Mouse (Mus musculus) embryonic facial prominence, embryonic 11.5 days (tissue): ENCODE measurements around the gene Acot7. TPM values are rescaled to one million over a fixed set of nuclear protein-coding genes. Genes with fewer than 3 reads are reported as not detected.
A peak's percentile ranks its signal among the peaks of the same experiment; 100 is the strongest.

Experiments
- ATAC-seq: fragments of 200-750 bp; cut with Nextera tagmentation; replicated peaks from 2 replicates; pipeline ENCODE4 v1.8.0; 2017; ENCODE audit warnings: low read depth; ENCODE audit not compliant: insufficient number of reproducible peaks, low FRiP score, low TSS enrichment
- DNase-seq: peaks from one replicate; pipeline ENCODE4 v3.0.0-alpha.2; 2015; ENCODE audit warnings: low spot score
- H3K27ac ChIP-seq: fragments of 300-500 bp; sonication (generic); replicated peaks from 2 replicates; pipeline ENCODE4 v1.5.1; 2014; ENCODE audit warnings: mild to moderate bottlenecking, low read depth, low read length, control low read depth
- H3K27me3 ChIP-seq: fragments of 300-500 bp; sonication (generic); 2 replicates; pipeline ENCODE4 v1.6.1; 2014; ENCODE audit warnings: mild to moderate bottlenecking, low read length, moderate library complexity, mixed read lengths; ENCODE audit not compliant: control insufficient read depth, insufficient read depth
- H3K36me3 ChIP-seq: fragments of 300-500 bp; sonication (generic); replicated peaks from 2 replicates; pipeline ENCODE4 v1.6.1; 2014; ENCODE audit warnings: low read depth, mild to moderate bottlenecking, low read length, moderate library complexity, mixed read lengths; ENCODE audit not compliant: control insufficient read depth, insufficient read depth
- H3K4me1 ChIP-seq: fragments of 300-500 bp; sonication (generic); 2 replicates; pipeline ENCODE4 v1.6.1; 2014; ENCODE audit warnings: low read length, mixed read lengths; ENCODE audit not compliant: control insufficient read depth, insufficient read depth
- H3K4me2 ChIP-seq: fragments of 300-500 bp; sonication (generic); 2 replicates; pipeline ENCODE4 v1.6.1; 2014; ENCODE audit warnings: low read depth, mild to moderate bottlenecking, control low read depth, low read length, moderate library complexity
- H3K4me3 ChIP-seq: fragments of 300-500 bp; sonication (generic); 2 replicates; pipeline ENCODE4 v1.5.1; 2014; ENCODE audit warnings: low read depth, low read length, control low read depth
- H3K9ac ChIP-seq: fragments of 300-500 bp; sonication (generic); replicated peaks from 2 replicates; pipeline ENCODE4 v1.6.1; 2014; ENCODE audit warnings: mild to moderate bottlenecking, control low read depth, low read length
- H3K9me3 ChIP-seq: fragments of 300-500 bp; sonication (generic); replicated peaks from 2 replicates; pipeline ENCODE4 v1.6.1; 2016; ENCODE audit warnings: mild to moderate bottlenecking, low read length, inconsistent platforms, mixed read lengths; ENCODE audit not compliant: control insufficient read depth
- WGBS: fragments of 180-500 bp; shearing (Covaris S2); extraction: QIAGEN DNeasy Blood & Tissue Kit; methylation state at CpG from one replicate; pipeline ENCODE4 v1.1.7; 2014; 5-methylcytosine and 5-hydroxymethylcytosine counted together
- polyA plus RNA-seq: library from polyadenylated mRNA; unstranded; fragments of >200 nt; fragmentation: Nextera tagmentation; extraction: Ambion mirVana; gene quantifications from 2 replicates; pipeline ENCODE4 v1.2.1, GENCODE M21; 2014

Acot7 gene
- polyA plus RNA-seq, 1 experiment from 2014 or later = 47.5 TPM

- no peak for ATAC-seq
- no peaks in the 10 kb centered on the region for H3K9me3 ChIP-seq
- no peak overlapping the region for H3K4me3 ChIP-seq
- H3K9ac ChIP-seq = no peak overlapping the region
- 15% methylated on average over 9 of the region's 9 CpGs for WGBS
- H3K27me3 ChIP-seq = peaks cover 11% of the 10 kb centered on the region
- H3K36me3 ChIP-seq = no peaks in the 10 kb centered on the region
- H3K4me2 ChIP-seq = no peak overlapping the region
- H3K4me1 ChIP-seq = peaks cover 13% of the 10 kb centered on the region
- peak; percentile 51 for DNase-seq
- no peak overlapping the region for H3K27ac ChIP-seq
These were observed 94.6 kb downstream of the Acot7 start for GRCm38 (mm10) chr4:152272449-152273049.

GRCm38 (mm10) chr4:152273191-152273590 lies 95.3 kb downstream of the Acot7 start:
- Histone ChIP-seq H3K36me3 (no peaks in the 10 kb centered on the region), H3K27ac (no peak overlapping the region), H3K9ac (no peak overlapping the region), H3K27me3 (peaks cover 11% of the 10 kb centered on the region), H3K4me1 (peaks cover 13% of the 10 kb centered on the region), H3K9me3 (no peaks in the 10 kb centered on the region), H3K4me2 (no peak overlapping the region; the same call in 1 of the 2 replicates), H3K4me3 (no peak overlapping the region)
- WGBS = 27% methylated on average over 3 of the region's 3 CpGs
- ATAC-seq = no peak
- DNase-seq = no peak

DNA sequence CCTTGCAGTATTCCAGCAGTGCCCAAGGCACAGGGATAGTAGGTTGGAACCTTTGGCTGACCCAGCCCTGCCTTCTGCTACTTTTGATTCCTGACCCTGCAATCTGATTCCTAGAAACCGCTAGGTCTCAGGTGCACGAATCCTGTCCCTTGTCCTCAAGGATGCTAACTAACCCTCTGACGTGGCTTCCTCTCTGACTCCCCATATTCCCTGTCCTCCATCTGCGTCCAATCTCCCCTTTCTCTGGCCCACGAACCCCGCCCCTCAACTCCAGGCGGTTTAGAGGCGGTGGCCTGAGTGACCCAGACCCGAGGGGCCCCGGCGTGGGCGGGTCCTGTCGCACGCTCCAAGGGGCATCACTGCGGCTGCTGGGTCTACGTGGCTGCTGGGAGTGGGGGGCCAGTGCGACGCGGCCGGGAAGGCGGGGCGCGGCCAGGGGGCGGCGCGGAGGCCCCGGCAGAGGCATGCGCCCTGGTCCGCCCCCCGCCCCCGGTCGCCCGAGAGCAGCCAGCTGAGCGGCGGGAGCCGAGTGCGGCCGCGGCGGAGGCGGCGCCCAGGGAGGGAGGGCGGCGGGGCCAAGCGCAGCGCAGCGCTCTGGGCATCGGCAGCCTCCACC lies 95.8 kb downstream of the Acot7 start, which contains the start of gene Gpr153:
TSS of gene Gpr153 (plus strand) at position 612 of the 616 bp plus-strand sequence.
- Histone ChIP-seq H3K4me3 (peak within 1 kb of the TSS; percentile 58), H3K27me3 (peaks cover 11% of the 10 kb centered on the region), H3K4me2 (peak within 1 kb of the TSS; percentile 99), H3K36me3 (no peaks in the 10 kb centered on the region), H3K4me1 (peaks cover 13% of the 10 kb centered on the region), H3K9me3 (no peaks in the 10 kb centered on the region), H3K9ac (peak within 1 kb of the TSS; percentile 76), H3K27ac (peak within 1 kb of the TSS; percentile 35)
- DNase-seq (peak; percentile 63), ATAC-seq (peak; percentile 40)
- under 1% methylated on average over 38 of the region's 48 CpGs for WGBS

DNA sequence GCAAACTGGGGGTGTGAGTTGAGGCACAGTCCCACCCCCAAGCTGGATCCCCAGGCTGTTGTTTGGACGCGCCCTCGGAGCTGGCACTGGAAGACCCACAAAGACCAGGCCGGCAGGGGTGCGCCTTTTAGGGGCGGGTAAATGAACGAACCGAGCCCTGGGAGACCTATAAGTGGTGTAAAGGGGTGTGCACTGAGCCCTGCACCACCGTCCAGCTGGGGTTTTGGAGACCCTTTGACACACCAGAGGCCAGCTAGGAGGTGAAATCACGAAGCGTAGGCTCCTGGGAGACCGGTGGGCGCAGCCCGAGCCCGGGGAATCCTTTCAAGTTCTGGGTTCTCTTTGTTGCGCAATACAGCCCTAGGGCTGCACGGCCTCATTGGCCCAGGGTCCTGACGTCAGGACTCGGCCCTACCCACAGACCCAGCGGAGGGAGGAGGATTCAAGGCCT lies 96.8 kb downstream of the Acot7 start:
- no peak overlapping the region for H3K27ac ChIP-seq
- no peaks in the 10 kb centered on the region for H3K36me3 ChIP-seq
- peak overlapping the region; percentile 99 for H3K4me2 ChIP-seq
- H3K4me1 ChIP-seq = peaks cover 13% of the 10 kb centered on the region
- H3K9me3 ChIP-seq = no peaks in the 10 kb centered on the region
- H3K9ac ChIP-seq = peak overlapping the region; percentile 76
- ATAC-seq = peak; percentile 2; the same call in 1 of the 2 replicates
- WGBS = under 1% methylated on average over 20 of the region's 20 CpGs
- H3K4me3 ChIP-seq = peak overlapping the region; percentile 58
- DNase-seq = peak; percentile 63
- peaks cover 11% of the 10 kb centered on the region for H3K27me3 ChIP-seq

GRCm38 (mm10) chr4:152276389-152277347 lies 98.7 kb downstream of the Acot7 start:
- WGBS = 50% methylated on average over 10 of the region's 10 CpGs
- no peak overlapping the region for H3K9ac ChIP-seq
- peaks cover 13% of the 10 kb centered on the region for H3K4me1 ChIP-seq
- H3K4me2 ChIP-seq = no peak overlapping the region
- ATAC-seq (no peak), DNase-seq (no peak)
- peaks cover 20% of the 10 kb centered on the region for H3K27me3 ChIP-seq
- no peak overlapping the region for H3K27ac ChIP-seq
- H3K4me3 ChIP-seq = no peak overlapping the region
- H3K36me3 ChIP-seq = no peaks in the 10 kb centered on the region
- no peaks in the 10 kb centered on the region for H3K9me3 ChIP-seq

GRCm38 (mm10) chr4:152277916-152278315 lies 100.0 kb downstream of the Acot7 start:
- Histone ChIP-seq H3K9ac (no peak overlapping the region), H3K4me1 (peaks cover 10% of the 10 kb centered on the region), H3K27ac (no peak overlapping the region), H3K4me2 (no peak overlapping the region), H3K36me3 (no peaks in the 10 kb centered on the region), H3K4me3 (no peak overlapping the region), H3K9me3 (no peaks in the 10 kb centered on the region), H3K27me3 (peaks cover 32% of the 10 kb centered on the region)
- ATAC-seq (no peak), DNase-seq (no peak)
- WGBS = 69% methylated on average over 2 of the region's 2 CpGs

DNA sequence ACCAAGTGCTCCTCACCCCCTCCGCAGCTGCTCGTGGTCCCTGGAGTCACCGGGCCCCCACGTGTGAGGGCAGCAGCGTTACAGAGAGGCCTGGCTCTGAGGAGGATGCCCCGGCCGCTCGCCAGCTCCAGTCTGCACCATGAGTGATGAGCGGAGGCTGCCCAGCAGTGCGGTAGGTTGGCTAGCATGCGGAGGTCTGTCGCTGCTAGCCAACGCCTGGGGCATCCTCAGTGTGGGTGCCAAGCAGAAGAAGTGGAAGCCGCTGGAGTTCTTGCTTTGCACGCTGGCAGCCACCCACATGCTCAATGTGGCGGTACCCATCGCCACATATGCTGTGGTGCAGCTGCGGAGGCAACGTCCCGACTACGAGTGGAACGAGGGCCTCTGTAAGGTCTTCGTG lies 101.1 kb downstream of the Acot7 start:
- Histone ChIP-seq H3K4me1 (peaks cover 14% of the 10 kb centered on the region), H3K9ac (no peak overlapping the region)
- no peak for ATAC-seq

More for the DNA sequence above, 101.1 kb downstream of the Acot7 start:
- Histone ChIP-seq H3K36me3 (no peaks in the 10 kb centered on the region), H3K9me3 (no peaks in the 10 kb centered on the region), H3K4me2 (no peak overlapping the region), H3K4me3 (no peak overlapping the region), H3K27ac (no peak overlapping the region), H3K27me3 (peaks cover 42% of the 10 kb centered on the region)
- DNase-seq = no peak
- WGBS = 89% methylated on average over 23 of the region's 23 CpGs
